Mouse (Mus musculus) brain, adult 2 months (tissue): ENCODE measurements at regions not wholly inside any gene's neighbourhood (a gene's known extent, or its start where the extent isn't known, plus 50 kb on each side); places are given as distances from the start of the nearest gene placed in this dataset.

ENCODE experiments used
- DNase-seq: peaks from one replicate; pipeline ENCODE4 v3.0.0; 2011; ENCODE audit warnings: low read depth, low spot score

GRCm38 (mm10) chr13:85773848-85774247 is 272.9 kb downstream of the Cox7c start:
- DNase-seq, result peak; percentile 4

GRCm38 (mm10) chr13:85771027-85771681 is 275.6 kb downstream of the Cox7c start:
- no peak for DNase-seq

- DNase-seq, result peak; percentile 19
Measured at GRCm38 (mm10) chr13:85770538-85770937, 276.2 kb downstream of the Cox7c start.

GRCm38 (mm10) chr13:85768520-85768919 is 278.2 kb downstream of the Cox7c start:
- DNase-seq, result peak; percentile 3

- DNase-seq, result no peak
Measured at GRCm38 (mm10) chr13:85724616-85725015, 322.1 kb downstream of the Cox7c start.

- DNase-seq, result no peak
Measured at GRCm38 (mm10) chr13:85724105-85724504, 322.6 kb downstream of the Cox7c start.

GRCm38 (mm10) chr13:85720314-85720713 is 326.4 kb downstream of the Cox7c start:
- no peak for DNase-seq

GRCm38 (mm10) chr13:85715883-85716498 is 330.7 kb downstream of the Cox7c start:
- peak; percentile 15 for DNase-seq

- peak; percentile 24 for DNase-seq
Measured at GRCm38 (mm10) chr13:85692374-85692773, 354.3 kb downstream of the Cox7c start.
